Mouse (Mus musculus): Measurements from ENCODE around the gene Spata21. TPM values are rescaled to one million over a fixed set of nuclear protein-coding genes. Genes with fewer than 3 reads are reported as not detected.
A peak's percentile ranks its signal among the peaks of the same experiment; 100 is the strongest.
"Not testable (repeated sequence)": the region's sequence is repeated elsewhere in the genome, so short reads cannot be mapped to it uniquely, and the experiment has no call there.

The Spata21 gene
- polyA plus RNA-seq, 1 experiment from 2014 or later = not detected

GRCm38 (mm10) chr4:141137740-141138139 is 49.6 kb downstream of the Spata21 start:
- DNase-seq (ENCODE audit: low spot score); H3K27ac ChIP-seq; H3K9me3 ChIP-seq; H3K27me3 ChIP-seq (ENCODE audit: insufficient read depth, poor library complexity, severe bottlenecking): not testable (repeated sequence)
- Histone ChIP-seq H3K4me1 (replicated peaks) (peaks cover 57% of the 10 kb centered on the region), H3K36me3 (peaks cover 17% of the 10 kb centered on the region; the same call in 1 of the 2 replicates), H3K4me3 (0 out of 2 replicates have a peak overlapping the region, but pooled peaks have one; percentile 13)
- WGBS = 82% methylated on average over 3 of the region's 3 CpGs

- no peak for DNase-seq (ENCODE audit: low spot score)
- peaks cover 17% of the 10 kb centered on the region; the same call in 1 of the 2 replicates for H3K36me3 ChIP-seq
- peak overlapping the region; percentile 96 for H3K27ac ChIP-seq
- no peaks in the 10 kb centered on the region; the same call in 1 of the 2 replicates for H3K27me3 ChIP-seq (ENCODE audit: insufficient read depth, poor library complexity, severe bottlenecking)
- no peaks in the 10 kb centered on the region for H3K9me3 ChIP-seq
- 6% methylated on average over 29 of the region's 29 CpGs for WGBS
- peaks cover 50% of the 10 kb centered on the region for H3K4me1 ChIP-seq (replicated peaks)
- peak overlapping the region; percentile 92 for H3K4me3 ChIP-seq
These were observed 50.4 kb downstream of the Spata21 start for GRCm38 (mm10) chr4:141138425-141139115.

GRCm38 (mm10) chr4:141139116-141139970 is 51.2 kb downstream of the Spata21 start, which contains the start of gene Szrd1:
TSS of gene Szrd1 (minus strand) at chr4:141139775.
- Histone ChIP-seq H3K36me3 (peaks cover 17% of the 10 kb centered on the region; the same call in 1 of the 2 replicates), H3K4me1 (replicated peaks) (peaks cover 45% of the 10 kb centered on the region), H3K4me3 (peak within 1 kb of the TSS; percentile 92), H3K27ac (peak within 1 kb of the TSS; percentile 96), H3K27me3 (ENCODE audit: insufficient read depth, poor library complexity, severe bottlenecking) (no peaks in the 10 kb centered on the region; the same call in 1 of the 2 replicates), H3K9me3 (no peaks in the 10 kb centered on the region)
- WGBS = under 1% methylated on average over 63 of the region's 63 CpGs
- DNase-seq (ENCODE audit: low spot score) = peak; percentile 99

- H3K27ac ChIP-seq; H3K4me3 ChIP-seq; H3K36me3 ChIP-seq; H3K9me3 ChIP-seq; H3K27me3 ChIP-seq (ENCODE audit: insufficient read depth, poor library complexity, severe bottlenecking); DNase-seq (ENCODE audit: low spot score): not testable (repeated sequence)
- H3K4me1 ChIP-seq (replicated peaks) = peaks cover 35% of the 10 kb centered on the region
- WGBS = 92% methylated on average over 9 of the region's 9 CpGs
These were observed 52.2 kb downstream of the Spata21 start for GRCm38 (mm10) chr4:141140354-141140753.

- DNase-seq (ENCODE audit: low spot score) = no peak
- WGBS = 95% methylated on average over 6 of the region's 6 CpGs
- peaks cover 9% of the 10 kb centered on the region; the same call in 1 of the 2 replicates for H3K36me3 ChIP-seq
These were observed 52.8 kb downstream of the Spata21 start for GRCm38 (mm10) chr4:141140967-141141366.

GRCm38 (mm10) chr4:141142285-141142811 is 54.2 kb downstream of the Spata21 start:
- H3K36me3 ChIP-seq = no peaks in the 10 kb centered on the region
- H3K4me3 ChIP-seq = no peak overlapping the region
- DNase-seq (ENCODE audit: low spot score) = peak; percentile 64
- peaks cover 19% of the 10 kb centered on the region for H3K4me1 ChIP-seq (replicated peaks)
- WGBS = 31% methylated on average over 9 of the region's 9 CpGs
- no peaks in the 10 kb centered on the region; the same call in 1 of the 2 replicates for H3K27me3 ChIP-seq (ENCODE audit: insufficient read depth, poor library complexity, severe bottlenecking)
- H3K27ac ChIP-seq = no peak overlapping the region
- H3K9me3 ChIP-seq = no peaks in the 10 kb centered on the region

More at GRCm38 (mm10) chr4:141140967-141141366, 52.8 kb downstream of the Spata21 start:
- no peaks in the 10 kb centered on the region for H3K9me3 ChIP-seq
- H3K4me3 ChIP-seq = no peak overlapping the region
- H3K27me3 ChIP-seq (ENCODE audit: insufficient read depth, poor library complexity, severe bottlenecking) = no peaks in the 10 kb centered on the region; the same call in 1 of the 2 replicates
- peaks cover 29% of the 10 kb centered on the region for H3K4me1 ChIP-seq (replicated peaks)
- H3K27ac ChIP-seq = no peak overlapping the region

- H3K9me3 ChIP-seq; H3K27ac ChIP-seq; H3K36me3 ChIP-seq; H3K27me3 ChIP-seq (ENCODE audit: insufficient read depth, poor library complexity, severe bottlenecking); DNase-seq (ENCODE audit: low spot score); H3K4me3 ChIP-seq: not testable (repeated sequence)
- WGBS = 90% methylated on average over 12 of the region's 16 CpGs
- peaks cover 26% of the 10 kb centered on the region for H3K4me1 ChIP-seq (replicated peaks)
These were observed 57.0 kb downstream of the Spata21 start for GRCm38 (mm10) chr4:141145124-141145523.

GRCm38 (mm10) chr4:141146491-141147033 is 58.4 kb downstream of the Spata21 start:
- no peak for DNase-seq (ENCODE audit: low spot score)
- Histone ChIP-seq H3K36me3 (no peaks in the 10 kb centered on the region), H3K9me3 (no peaks in the 10 kb centered on the region), H3K4me3 (0 out of 2 replicates have a peak overlapping the region, but pooled peaks have one; percentile 72), H3K4me1 (replicated peaks) (peaks cover 27% of the 10 kb centered on the region), H3K27me3 (ENCODE audit: insufficient read depth, poor library complexity, severe bottlenecking) (no peaks in the 10 kb centered on the region; the same call in 1 of the 2 replicates), H3K27ac (no peak overlapping the region)
- WGBS = 93% methylated on average over 6 of the region's 6 CpGs

- Histone ChIP-seq H3K4me3 (peak within 1 kb of the TSS; percentile 72), H3K27me3 (ENCODE audit: insufficient read depth, poor library complexity, severe bottlenecking) (no peaks in the 10 kb centered on the region; the same call in 1 of the 2 replicates), H3K4me1 (replicated peaks) (peaks cover 27% of the 10 kb centered on the region), H3K9me3 (no peaks in the 10 kb centered on the region), H3K27ac (peak within 1 kb of the TSS; percentile 95), H3K36me3 (no peaks in the 10 kb centered on the region)
- WGBS = 9% methylated on average over 58 of the region's 58 CpGs
- DNase-seq (ENCODE audit: low spot score) = peak; percentile 94
These were observed 59.2 kb downstream of the Spata21 start, which contains the start of gene Fbxo42 for GRCm38 (mm10) chr4:141147112-141148008. TSS of gene Fbxo42 (plus strand) at chr4:141147913.

- Histone ChIP-seq H3K36me3 (no peaks in the 10 kb centered on the region), H3K27me3 (ENCODE audit: insufficient read depth, poor library complexity, severe bottlenecking) (no peaks in the 10 kb centered on the region; the same call in 1 of the 2 replicates), H3K4me3 (peak overlapping the region; percentile 72), H3K9me3 (no peaks in the 10 kb centered on the region), H3K27ac (peak overlapping the region; percentile 95), H3K4me1 (replicated peaks) (peaks cover 27% of the 10 kb centered on the region)
- no peak for DNase-seq (ENCODE audit: low spot score)
- WGBS = under 1% methylated on average over 66 of the region's 66 CpGs
These were observed 60.1 kb downstream of the Spata21 start for GRCm38 (mm10) chr4:141148009-141148801.

GRCm38 (mm10) chr4:141149116-141149515 is 61.0 kb downstream of the Spata21 start:
- Histone ChIP-seq H3K4me3 (peak overlapping the region; percentile 72), H3K27ac (no peak overlapping the region), H3K4me1 (replicated peaks) (peaks cover 27% of the 10 kb centered on the region), H3K9me3 (no peaks in the 10 kb centered on the region), H3K36me3 (no peaks in the 10 kb centered on the region), H3K27me3 (ENCODE audit: insufficient read depth, poor library complexity, severe bottlenecking) (no peaks in the 10 kb centered on the region)
- no peak for DNase-seq (ENCODE audit: low spot score)
- 47% methylated on average over 7 of the region's 7 CpGs for WGBS

Data from hindbrain, embryonic 10.5 days (tissue).